Mouse (Mus musculus): ENCODE measurements around the gene Fmnl2. TPM values are rescaled to one million over a fixed set of nuclear protein-coding genes. Genes with fewer than 3 reads are reported as not detected.

Fmnl2 gene
- total and polyA plus RNA-seq, 2 experiments: 0.94 to 4.4 TPM

GRCm38 (mm10) chr2:52902456-52902855 lies 44.8 kb downstream of the Fmnl2 start:
- DNase-seq (ENCODE audit: extremely low read depth, low read depth, low spot score): peak; percentile 63
- Histone ChIP-seq H3K27me3 (ENCODE audit: control insufficient read depth, insufficient read depth, low read length) (no peaks in the 10 kb centered on the region), H3K4me3 (ENCODE audit: insufficient read depth, low read depth, low read length) (no peak overlapping the region), H3K27ac (replicated peaks; ENCODE audit: insufficient read depth, low read depth, low read length) (no peak overlapping the region), H3K79me2 (ENCODE audit: control insufficient read depth, insufficient read depth, low read length) (peaks cover 4% of the 10 kb centered on the region; the same call in 1 of the 2 replicates), H3K9ac (ENCODE audit: low read depth, low read length) (no peak overlapping the region), H3K4me1 (ENCODE audit: control insufficient read depth, insufficient read depth, low read length) (peaks cover 11% of the 10 kb centered on the region; the same call in 1 of the 2 replicates), H3K36me3 (ENCODE audit: control insufficient read depth, insufficient read depth, low read length) (no peaks in the 10 kb centered on the region)
- WGBS: 9% methylated on average over 3 of the region's 3 CpGs
- TF ChIP-seq POLR2A (IDR thresholded peaks at IDR 0.05; ENCODE audit: extremely low read depth, insufficient read depth, low read length) (no peak), CTCF (IDR thresholded peaks at IDR 0.05; ENCODE audit: low read depth, low read length) (no peak)

- Histone ChIP-seq H3K4me1 (ENCODE audit: control insufficient read depth, insufficient read depth, low read length) (peaks cover 11% of the 10 kb centered on the region; the same call in 1 of the 2 replicates), H3K36me3 (ENCODE audit: control insufficient read depth, insufficient read depth, low read length) (no peaks in the 10 kb centered on the region), H3K9ac (ENCODE audit: low read depth, low read length) (no peak overlapping the region), H3K27ac (replicated peaks; ENCODE audit: insufficient read depth, low read depth, low read length) (no peak overlapping the region), H3K27me3 (ENCODE audit: control insufficient read depth, insufficient read depth, low read length) (no peaks in the 10 kb centered on the region), H3K79me2 (ENCODE audit: control insufficient read depth, insufficient read depth, low read length) (peaks cover 4% of the 10 kb centered on the region; the same call in 1 of the 2 replicates), H3K4me3 (ENCODE audit: insufficient read depth, low read depth, low read length) (no peak overlapping the region)
- no peak for TF ChIP-seq POLR2A (IDR thresholded peaks at IDR 0.05; ENCODE audit: extremely low read depth, insufficient read depth, low read length)
- no peak for TF ChIP-seq CTCF (IDR thresholded peaks at IDR 0.05; ENCODE audit: low read depth, low read length)
- DNase-seq (ENCODE audit: extremely low read depth, low read depth, low spot score): no peak
- WGBS: 84% methylated on average over 8 of the region's 8 CpGs
Measured at GRCm38 (mm10) chr2:52903228-52903963, 45.7 kb downstream of the Fmnl2 start.

DNA sequence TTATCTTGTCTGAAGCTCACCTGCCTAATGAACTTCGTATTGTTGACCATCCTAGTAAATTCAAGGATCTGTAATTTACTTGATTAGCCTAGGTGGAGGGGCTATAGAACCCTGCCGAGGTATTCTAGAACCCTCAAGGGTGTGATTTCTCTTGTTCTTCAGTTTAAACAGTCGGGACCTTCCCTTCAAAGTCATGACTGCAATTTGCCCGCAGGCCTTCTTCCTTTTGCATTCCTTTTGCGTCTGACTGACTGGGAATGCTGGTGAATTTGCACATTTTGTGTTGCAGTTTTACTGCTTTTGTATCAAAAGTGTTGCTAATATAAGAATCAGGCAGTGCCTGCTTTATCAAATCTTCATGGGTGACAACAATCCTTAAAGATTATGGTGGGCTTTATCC lies 46.9 kb downstream of the Fmnl2 start:
- Histone ChIP-seq H3K9ac (ENCODE audit: low read depth, low read length) (no peak overlapping the region), H3K36me3 (ENCODE audit: control insufficient read depth, insufficient read depth, low read length) (no peaks in the 10 kb centered on the region), H3K79me2 (ENCODE audit: control insufficient read depth, insufficient read depth, low read length) (peaks cover 4% of the 10 kb centered on the region; the same call in 1 of the 2 replicates), H3K27me3 (ENCODE audit: control insufficient read depth, insufficient read depth, low read length) (no peaks in the 10 kb centered on the region), H3K27ac (replicated peaks; ENCODE audit: insufficient read depth, low read depth, low read length) (no peak overlapping the region), H3K4me3 (ENCODE audit: insufficient read depth, low read depth, low read length) (no peak overlapping the region), H3K4me1 (ENCODE audit: control insufficient read depth, insufficient read depth, low read length) (peaks cover 11% of the 10 kb centered on the region; the same call in 1 of the 2 replicates)
- TF ChIP-seq CTCF (IDR thresholded peaks at IDR 0.05; ENCODE audit: low read depth, low read length): no peak
- no peak for TF ChIP-seq POLR2A (IDR thresholded peaks at IDR 0.05; ENCODE audit: extremely low read depth, insufficient read depth, low read length)
- 81% methylated on average over 5 of the region's 5 CpGs for WGBS
- DNase-seq (ENCODE audit: extremely low read depth, low read depth, low spot score): no peak

DNA sequence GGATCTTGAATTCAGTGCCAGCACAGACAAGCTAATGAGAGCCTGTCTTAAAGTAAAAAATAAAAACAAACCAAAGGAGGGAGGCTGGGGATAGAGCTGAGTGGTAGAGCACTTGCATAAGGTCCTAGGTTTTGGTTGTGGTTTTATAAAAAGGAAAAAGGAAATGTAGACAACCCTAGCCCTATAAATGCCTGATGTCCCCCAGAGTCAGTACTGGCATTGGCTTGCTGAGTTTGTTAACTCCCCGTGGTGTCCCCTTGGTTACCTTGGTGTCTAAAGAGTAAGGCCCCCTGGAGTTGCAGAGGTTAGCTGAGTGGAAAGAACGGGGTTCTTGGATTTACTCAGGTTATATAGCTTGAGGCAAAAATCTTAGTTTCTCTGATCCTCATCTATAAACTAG lies 55.7 kb downstream of the Fmnl2 start:
- no peak for DNase-seq (ENCODE audit: extremely low read depth, low read depth, low spot score)
- 72% methylated on average over 2 of the region's 2 CpGs for WGBS
- Histone ChIP-seq H3K4me1 (ENCODE audit: control insufficient read depth, insufficient read depth, low read length) (no peaks in the 10 kb centered on the region; the same call in 1 of the 2 replicates), H3K36me3 (ENCODE audit: control insufficient read depth, insufficient read depth, low read length) (no peaks in the 10 kb centered on the region), H3K79me2 (ENCODE audit: control insufficient read depth, insufficient read depth, low read length) (no peaks in the 10 kb centered on the region; the same call in 1 of the 2 replicates), H3K4me3 (ENCODE audit: insufficient read depth, low read depth, low read length) (no peak overlapping the region), H3K9ac (ENCODE audit: low read depth, low read length) (no peak overlapping the region), H3K27ac (replicated peaks; ENCODE audit: insufficient read depth, low read depth, low read length) (no peak overlapping the region), H3K27me3 (ENCODE audit: control insufficient read depth, insufficient read depth, low read length) (no peaks in the 10 kb centered on the region)
- TF ChIP-seq POLR2A (IDR thresholded peaks at IDR 0.05; ENCODE audit: extremely low read depth, insufficient read depth, low read length) (no peak), CTCF (IDR thresholded peaks at IDR 0.05; ENCODE audit: low read depth, low read length) (no peak)

DNA sequence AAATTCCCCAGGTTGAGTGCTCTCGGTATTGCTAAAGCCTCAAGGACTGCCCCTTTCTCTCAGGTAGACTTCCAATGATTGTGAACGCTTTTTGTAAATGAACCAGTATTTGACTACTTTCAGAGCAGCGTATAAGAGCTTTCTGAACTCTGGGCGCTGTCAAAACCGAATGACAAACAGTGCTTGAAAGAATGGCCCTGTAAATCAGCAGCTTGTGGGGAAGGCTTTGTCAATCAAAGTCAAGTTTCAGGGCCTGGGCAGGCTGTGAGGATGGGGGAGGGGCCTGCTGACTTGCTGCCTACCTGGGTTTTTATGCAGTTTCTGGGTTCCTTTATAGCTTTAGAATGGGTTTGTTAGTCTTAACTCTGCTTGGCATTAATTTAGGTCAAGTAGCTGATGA lies 56.1 kb downstream of the Fmnl2 start:
- H3K27ac ChIP-seq (replicated peaks; ENCODE audit: insufficient read depth, low read depth, low read length): no peak overlapping the region
- no peaks in the 10 kb centered on the region for H3K27me3 ChIP-seq (ENCODE audit: control insufficient read depth, insufficient read depth, low read length)
- no peak for TF ChIP-seq CTCF (IDR thresholded peaks at IDR 0.05; ENCODE audit: low read depth, low read length)
- TF ChIP-seq POLR2A (IDR thresholded peaks at IDR 0.05; ENCODE audit: extremely low read depth, insufficient read depth, low read length): no peak
- no peaks in the 10 kb centered on the region for H3K36me3 ChIP-seq (ENCODE audit: control insufficient read depth, insufficient read depth, low read length)
- H3K4me1 ChIP-seq (ENCODE audit: control insufficient read depth, insufficient read depth, low read length): peaks cover 4% of the 10 kb centered on the region
- no peak overlapping the region for H3K4me3 ChIP-seq (ENCODE audit: insufficient read depth, low read depth, low read length)
- no peaks in the 10 kb centered on the region for H3K79me2 ChIP-seq (ENCODE audit: control insufficient read depth, insufficient read depth, low read length)
- H3K9ac ChIP-seq (ENCODE audit: low read depth, low read length): no peak overlapping the region
- 34% methylated on average over 5 of the region's 5 CpGs for WGBS
- DNase-seq (ENCODE audit: extremely low read depth, low read depth, low spot score): peak; percentile 25

DNA sequence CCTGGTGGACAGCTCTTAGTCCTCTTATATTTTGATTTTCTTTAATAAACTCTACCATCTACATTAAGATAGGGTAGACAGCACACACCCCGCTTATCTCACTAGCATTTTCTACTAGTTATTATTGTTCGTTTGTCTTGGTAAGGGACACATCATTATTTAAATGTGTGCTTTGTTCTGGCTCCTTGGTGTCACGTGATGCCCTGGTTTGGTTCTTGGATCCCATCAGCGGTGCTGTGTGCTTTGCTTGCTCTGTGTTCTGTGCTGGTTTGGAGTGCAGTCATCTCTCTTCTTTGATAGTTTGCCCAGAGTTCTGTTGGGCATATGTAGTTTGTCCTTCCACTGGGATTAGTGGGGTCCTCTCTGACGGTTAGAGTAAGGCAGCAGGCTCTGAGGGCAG lies 57.9 kb downstream of the Fmnl2 start:
- peaks cover 4% of the 10 kb centered on the region for H3K4me1 ChIP-seq (ENCODE audit: control insufficient read depth, insufficient read depth, low read length)
- no peak for DNase-seq (ENCODE audit: extremely low read depth, low read depth, low spot score)
- no peak overlapping the region for H3K27ac ChIP-seq (replicated peaks; ENCODE audit: insufficient read depth, low read depth, low read length)
- H3K9ac ChIP-seq (ENCODE audit: low read depth, low read length): no peak overlapping the region
- H3K27me3 ChIP-seq (ENCODE audit: control insufficient read depth, insufficient read depth, low read length): no peaks in the 10 kb centered on the region
- no peaks in the 10 kb centered on the region for H3K79me2 ChIP-seq (ENCODE audit: control insufficient read depth, insufficient read depth, low read length)
- no peaks in the 10 kb centered on the region for H3K36me3 ChIP-seq (ENCODE audit: control insufficient read depth, insufficient read depth, low read length)
- no peak overlapping the region for H3K4me3 ChIP-seq (ENCODE audit: insufficient read depth, low read depth, low read length)
- WGBS: 94% methylated on average over 5 of the region's 5 CpGs
- no peak for TF ChIP-seq CTCF (IDR thresholded peaks at IDR 0.05; ENCODE audit: low read depth, low read length)
- no peak for TF ChIP-seq POLR2A (IDR thresholded peaks at IDR 0.05; ENCODE audit: extremely low read depth, insufficient read depth, low read length)

Data from liver, adult 2 months (tissue).